Mouse (Mus musculus): ENCODE results near the gene Prop1.
A peak's percentile ranks its signal among the peaks of the same experiment; 100 is the strongest.

The Prop1 gene

GRCm38 (mm10) chr11:50953665-50954064 lies at the start of gene Prop1:
Gene Prop1, minus strand, starts transcription at chr11:50953765.
- DNase-seq (ENCODE audit: low spot score), result no peak

GRCm38 (mm10) chr11:51003296-51003695 lies 49.7 kb upstream of the Prop1 start, which contains the start of gene Olfr51:
Gene Olfr51, plus strand, starts transcription at chr11:51003596.
- no peak for DNase-seq (ENCODE audit: low spot score)

DNA sequence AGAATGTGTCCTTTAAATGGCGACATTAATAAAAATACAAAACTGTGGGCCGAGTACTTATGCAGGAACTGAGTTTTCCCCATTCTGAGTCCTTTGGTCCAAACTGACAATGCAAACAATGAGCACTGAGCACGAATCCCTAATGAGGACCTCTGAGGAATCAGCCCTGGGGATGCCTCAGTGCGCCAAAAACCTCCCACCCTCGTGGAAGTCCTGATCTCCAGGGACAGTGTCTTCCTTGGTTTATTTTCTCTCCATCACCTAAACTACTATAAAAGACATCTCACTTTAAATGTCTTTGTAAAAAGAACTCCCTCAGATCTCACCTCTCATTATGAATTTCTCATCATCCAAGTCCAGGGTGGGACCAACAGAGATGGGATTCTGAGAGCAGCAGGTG lies 28.1 kb upstream of the Prop1 start, which contains the start of gene Olfr1377:
TSS of gene Olfr1377 (plus strand) at position 301 of the 400 bp plus-strand sequence.
- DNase-seq (ENCODE audit: low spot score), result no peak

DNA sequence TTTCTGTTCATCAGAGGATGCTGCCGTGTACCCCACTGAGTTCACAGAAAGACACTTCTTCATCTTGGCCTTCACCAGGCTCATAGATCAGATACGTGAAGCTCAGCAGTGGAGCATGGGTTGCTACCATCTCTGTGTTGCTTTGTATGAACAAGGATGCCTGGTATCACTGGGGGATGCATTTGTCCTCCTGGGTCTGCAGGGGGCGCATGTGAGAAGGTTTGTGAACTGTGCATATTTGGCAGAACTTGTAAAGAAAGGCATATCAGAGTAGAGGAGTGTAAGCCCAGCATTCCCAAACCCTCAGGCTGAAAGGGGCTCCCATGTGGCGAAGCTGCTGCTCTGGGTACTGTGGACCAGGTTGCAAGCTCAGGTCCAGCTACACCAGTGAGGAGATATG lies 23.7 kb upstream of the Prop1 start:
- DNase-seq (ENCODE audit: low spot score), result peak; percentile 21

DNA sequence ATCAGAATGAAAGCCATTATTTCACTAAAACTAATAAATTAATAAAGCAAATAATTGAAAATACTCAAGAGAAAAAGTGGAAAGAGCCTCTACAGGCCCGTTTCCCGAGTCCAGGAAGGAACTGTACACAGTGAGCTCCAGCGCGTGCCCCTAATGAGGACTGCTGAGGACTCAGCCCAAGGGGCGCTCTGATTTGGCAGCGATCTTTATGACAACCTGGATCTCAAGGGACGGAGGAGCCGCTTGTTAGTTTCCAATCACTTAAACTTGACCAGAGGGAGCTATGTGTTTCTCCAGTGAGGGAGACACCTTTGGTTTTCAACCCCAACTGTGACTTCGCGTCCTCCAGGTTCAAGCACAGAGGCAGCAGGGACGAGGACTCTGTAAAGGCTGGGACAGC lies 12.7 kb upstream of the Prop1 start, which contains the start of gene Olfr1378:
TSS of gene Olfr1378 (plus strand) at position 301 of the 400 bp plus-strand sequence.
- no peak for DNase-seq (ENCODE audit: low spot score)

DNA sequence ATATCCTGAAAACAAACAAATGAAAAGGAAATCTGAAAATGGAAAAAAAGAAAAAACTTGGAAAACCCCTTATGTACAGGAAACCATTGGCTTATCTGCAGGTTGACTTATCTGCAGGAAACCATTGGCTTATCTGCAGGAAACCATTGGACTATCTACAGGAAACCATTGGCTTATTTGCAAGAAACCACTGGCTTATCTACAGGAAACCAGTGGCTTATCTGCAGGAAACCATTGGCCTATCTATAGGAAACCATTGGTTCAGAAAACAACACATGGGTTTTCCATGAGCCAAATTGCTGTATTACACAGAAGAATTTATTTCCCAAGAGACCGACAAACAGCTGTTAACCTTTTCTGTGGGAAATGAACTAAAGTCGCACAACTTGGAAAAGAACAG lies 11.3 kb upstream of the Prop1 start:
- no peak for DNase-seq (ENCODE audit: low spot score)

DNA sequence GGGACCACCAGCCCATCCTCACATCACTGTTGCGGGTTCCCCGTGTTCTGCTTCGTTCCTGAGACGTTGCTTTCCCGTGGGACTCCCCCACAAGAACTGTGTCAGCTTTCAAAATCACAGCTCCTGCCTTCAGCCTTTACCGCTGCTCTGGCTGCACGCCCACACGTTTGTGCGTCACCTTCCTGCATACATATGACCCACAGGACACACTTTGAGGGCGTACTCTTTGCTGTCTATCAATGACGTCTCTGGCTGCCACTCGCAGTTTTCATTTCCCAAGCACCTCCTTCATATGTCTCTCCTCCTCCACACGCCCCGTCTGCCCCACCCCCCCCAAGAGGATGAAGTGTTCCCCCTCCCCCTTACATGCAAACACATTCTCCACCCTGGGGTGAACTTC lies 1.3 kb downstream of the Prop1 start:
- DNase-seq (ENCODE audit: low spot score), result no peak

DNA sequence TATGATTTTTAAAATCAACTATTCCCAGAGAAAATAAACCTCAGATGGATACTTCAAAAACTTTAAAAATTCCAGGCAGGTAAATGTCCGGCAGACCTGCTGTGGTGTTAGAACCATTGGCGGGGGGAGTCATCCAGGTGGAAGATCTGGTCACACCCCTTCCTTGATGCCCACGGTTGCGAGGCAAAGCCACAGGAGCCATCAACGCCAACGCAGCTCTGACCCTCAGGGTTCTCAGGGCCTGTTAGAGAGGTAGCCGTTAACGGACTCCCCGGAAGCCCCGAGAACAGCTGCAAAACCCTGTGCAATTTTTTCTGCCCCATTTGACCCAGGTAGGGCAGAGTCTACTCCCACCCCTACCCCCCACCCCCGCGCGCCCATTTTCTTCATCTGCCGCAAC lies 10.1 kb downstream of the Prop1 start, which contains the start of gene 4933414I15Rik:
TSS of gene 4933414I15Rik (minus strand) at position 260 of the 400 bp plus-strand sequence.
- DNase-seq (ENCODE audit: low spot score), result no peak

DNA sequence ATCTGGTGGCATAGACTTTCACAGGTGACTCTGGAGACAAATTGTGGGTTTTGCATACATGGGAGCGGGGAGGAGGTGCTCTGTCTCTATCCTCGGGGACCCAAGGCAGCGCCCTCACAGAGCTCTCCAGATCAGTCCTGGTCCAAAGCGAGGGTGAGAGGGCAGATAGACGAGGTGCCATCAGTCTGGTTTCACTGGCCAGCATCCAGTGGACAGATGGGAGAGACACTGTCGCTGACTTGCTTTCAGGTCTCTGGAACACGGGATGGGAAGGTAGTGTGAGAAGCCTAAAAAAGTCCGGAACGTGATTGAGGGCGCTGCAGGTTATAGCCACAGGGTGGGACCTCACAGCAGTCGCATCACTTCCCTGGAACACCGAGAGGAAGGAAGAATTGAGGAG lies 11.2 kb downstream of the Prop1 start:
- DNase-seq (ENCODE audit: low spot score), result no peak

- no peak for DNase-seq (ENCODE audit: low spot score)
These were observed 13.8 kb downstream of the Prop1 start for GRCm38 (mm10) chr11:50939621-50940366.

DNA sequence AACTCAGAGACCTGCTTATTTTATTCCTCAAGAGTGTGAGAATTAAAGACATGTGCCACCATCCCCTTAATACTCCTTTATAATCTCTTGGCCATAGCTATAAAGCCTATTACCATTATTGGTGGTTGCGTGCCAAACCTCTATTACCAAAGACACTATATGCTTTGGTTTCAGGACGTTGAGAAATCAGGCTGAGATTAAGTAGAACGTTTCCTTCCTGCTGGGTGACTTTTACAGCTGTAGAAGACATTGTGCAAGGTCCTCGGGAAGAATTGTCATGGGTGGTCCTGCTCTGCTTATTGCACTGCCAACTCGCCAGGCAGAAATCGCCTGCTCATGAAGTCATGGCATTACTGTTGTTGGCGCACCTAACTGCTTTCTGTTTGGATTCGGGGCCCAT lies 15.1 kb downstream of the Prop1 start:
- no peak for DNase-seq (ENCODE audit: low spot score)

DNA sequence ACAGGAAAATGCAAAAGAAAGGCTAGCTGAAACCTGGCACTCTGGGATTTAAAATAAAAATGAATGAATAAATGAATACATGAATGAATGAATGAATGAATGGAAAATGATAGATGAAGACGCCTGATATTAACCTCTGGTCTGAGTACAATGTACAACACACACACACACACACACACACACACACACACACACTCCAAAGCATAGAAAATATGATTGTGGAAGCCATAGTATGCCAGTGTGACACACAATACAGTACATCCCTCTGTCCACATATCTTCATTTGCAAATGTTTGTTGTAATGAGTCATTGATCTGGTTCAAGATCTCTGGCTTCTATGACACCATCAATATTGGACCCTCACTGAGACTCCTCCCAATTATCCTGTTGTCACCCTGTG lies 21.5 kb downstream of the Prop1 start:
- DNase-seq (ENCODE audit: low spot score), result no peak

DNA sequence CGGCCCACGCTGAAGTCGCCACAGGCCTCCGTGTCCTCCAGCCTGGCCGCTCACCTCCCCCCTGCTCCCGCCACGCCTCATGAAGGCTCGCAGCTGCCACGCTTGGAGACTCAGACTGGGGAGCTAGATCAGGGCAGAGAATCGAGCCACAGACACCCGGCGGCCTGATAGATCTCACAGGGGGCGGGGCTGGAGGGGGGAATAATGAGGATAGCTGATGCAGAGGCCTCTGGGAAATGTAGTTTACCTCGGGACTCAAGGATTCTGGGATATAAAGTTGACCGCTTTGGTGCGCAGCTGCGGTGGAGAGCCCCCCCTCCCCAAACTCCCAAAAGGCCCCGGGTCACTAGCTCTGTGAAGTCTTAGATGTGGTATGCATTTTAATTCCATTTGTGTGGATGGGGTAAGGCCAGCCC lies 22.1 kb downstream of the Prop1 start, which contains the start of gene Zfp354b:
TSS of gene Zfp354b (minus strand) at position 183 of the 416 bp plus-strand sequence.
- DNase-seq (ENCODE audit: low spot score), result peak; percentile 76

GRCm38 (mm10) chr11:50931021-50931420 lies 22.5 kb downstream of the Prop1 start:
- no peak for DNase-seq (ENCODE audit: low spot score)

DNA sequence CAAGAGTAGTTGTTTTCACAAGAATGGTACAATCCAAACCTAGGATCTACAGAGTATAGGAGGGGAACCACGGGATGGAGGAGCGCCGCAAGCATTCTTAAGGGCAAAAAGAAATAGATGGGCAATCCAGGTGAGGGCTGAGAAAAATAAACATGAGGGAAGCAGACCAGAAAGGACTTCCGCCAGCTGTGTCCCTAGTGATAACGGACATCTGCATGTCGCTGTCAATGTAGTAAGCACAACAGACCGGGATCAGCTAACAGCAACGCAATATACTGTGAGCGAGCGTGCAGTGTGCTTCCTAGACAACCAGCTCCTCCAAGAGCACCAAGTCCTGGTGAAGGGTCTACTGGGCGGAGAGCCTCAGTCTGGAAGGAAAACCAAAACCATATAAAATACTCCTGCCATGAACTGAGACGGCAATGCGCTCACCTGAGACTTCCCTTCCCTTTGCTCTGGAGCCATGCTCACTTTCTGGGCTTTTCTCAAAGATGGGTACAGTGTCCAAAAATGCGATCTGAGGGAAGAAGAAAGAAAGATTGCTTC lies 23.0 kb downstream of the Prop1 start:
- no peak for DNase-seq (ENCODE audit: low spot score)

GRCm38 (mm10) chr11:50915671-50916320 lies 37.8 kb downstream of the Prop1 start, which contains the start of gene Zfp2:
Gene Zfp2, minus strand, starts transcription at chr11:50916165.
- DNase-seq (ENCODE audit: low spot score), result peak; percentile 89

DNA sequence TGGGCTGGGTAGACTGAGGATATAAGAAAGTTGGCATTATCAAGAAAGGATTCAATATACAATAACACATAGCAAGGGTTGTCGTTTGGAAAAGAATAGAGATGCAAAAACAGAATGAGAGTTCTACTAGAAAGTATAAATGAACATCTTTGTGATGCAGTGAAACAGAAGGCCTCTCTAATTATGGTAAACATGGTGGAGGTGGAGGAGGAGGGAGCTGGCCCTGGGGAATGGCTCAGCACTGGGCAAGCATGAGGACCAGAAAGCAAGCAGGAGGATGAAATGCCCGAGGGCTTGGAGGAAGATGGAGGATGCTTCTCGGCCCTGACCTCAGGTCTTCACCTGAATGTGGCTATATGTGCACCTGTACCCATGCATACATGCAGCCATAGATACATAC lies 39.1 kb downstream of the Prop1 start:
- DNase-seq (ENCODE audit: low spot score), result no peak

- DNase-seq (ENCODE audit: low spot score), result no peak
These were observed 40.3 kb downstream of the Prop1 start for GRCm38 (mm10) chr11:50913301-50913700.

GRCm38 (mm10) chr11:50908136-50908535 lies 45.4 kb downstream of the Prop1 start:
- no peak for DNase-seq (ENCODE audit: low spot score)
